Mouse (Mus musculus): Measurements from ENCODE around the gene Rbmxl2. TPM values are rescaled to one million over a fixed set of nuclear protein-coding genes. Genes with fewer than 3 reads are reported as not detected.

The Rbmxl2 gene
- not detected for total RNA-seq (2021)

DNA sequence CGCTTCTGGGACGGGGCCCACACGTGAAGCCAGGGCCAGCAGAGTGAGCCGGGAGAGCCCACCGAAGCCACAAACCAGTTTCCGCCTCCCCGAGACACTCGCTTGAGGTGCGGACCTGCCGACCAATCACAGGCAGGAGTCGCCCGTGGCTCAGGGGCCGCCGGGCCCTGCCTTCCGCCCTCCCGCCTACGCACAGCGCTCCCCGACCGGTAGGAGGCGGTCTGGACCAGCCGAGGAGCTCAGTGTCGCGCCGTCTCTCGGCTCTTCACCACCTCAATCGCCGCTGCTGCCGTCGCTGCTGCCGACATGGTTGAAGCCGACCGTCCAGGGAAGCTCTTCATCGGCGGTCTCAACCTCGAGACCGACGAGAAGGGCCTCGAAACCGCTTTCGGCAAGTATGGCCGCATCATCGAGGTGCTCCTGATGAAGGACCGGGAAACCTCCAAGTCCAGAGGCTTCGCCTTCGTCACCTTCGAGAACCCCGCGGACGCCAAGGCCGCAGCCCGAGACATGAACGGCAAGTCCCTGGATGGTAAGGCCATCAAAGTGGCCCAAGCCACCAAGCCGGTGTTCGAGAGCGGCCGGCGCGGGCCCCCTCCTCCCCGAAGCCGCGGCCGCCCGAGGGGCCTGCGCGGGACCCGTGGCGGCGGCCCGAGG, at the start of gene Rbmxl2:
TSS of gene Rbmxl2 (plus strand) at position 242 of the 657 bp plus-strand sequence.
- no peak for DNase-seq

DNA sequence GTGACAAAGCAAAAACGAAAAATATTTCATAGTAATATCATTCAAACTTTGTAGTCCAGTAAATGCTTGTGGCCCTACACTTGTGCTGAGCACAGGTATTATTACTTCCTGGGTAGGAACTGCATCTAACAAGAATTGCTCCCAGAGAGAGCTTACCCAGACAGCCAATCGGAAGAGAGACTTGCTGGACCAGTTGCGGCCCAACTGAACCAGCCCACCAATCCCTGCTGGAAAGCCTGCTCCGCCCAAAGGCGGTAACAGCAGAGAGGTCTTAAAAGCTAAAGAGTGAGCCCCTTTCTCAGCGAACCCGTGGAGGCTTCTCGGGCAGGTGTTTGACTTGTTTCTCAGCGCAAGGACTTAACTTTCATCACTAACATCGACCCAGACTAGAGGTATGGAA, 42.6 kb upstream of the Rbmxl2 start, which contains the start of gene Nlrp14:
TSS of gene Nlrp14 (plus strand) at position 301 of the 400 bp plus-strand sequence.
- DNase-seq = no peak

GRCm38 (mm10) chr7:107180406-107180805, 28.8 kb upstream of the Rbmxl2 start:
- no peak for DNase-seq

DNA sequence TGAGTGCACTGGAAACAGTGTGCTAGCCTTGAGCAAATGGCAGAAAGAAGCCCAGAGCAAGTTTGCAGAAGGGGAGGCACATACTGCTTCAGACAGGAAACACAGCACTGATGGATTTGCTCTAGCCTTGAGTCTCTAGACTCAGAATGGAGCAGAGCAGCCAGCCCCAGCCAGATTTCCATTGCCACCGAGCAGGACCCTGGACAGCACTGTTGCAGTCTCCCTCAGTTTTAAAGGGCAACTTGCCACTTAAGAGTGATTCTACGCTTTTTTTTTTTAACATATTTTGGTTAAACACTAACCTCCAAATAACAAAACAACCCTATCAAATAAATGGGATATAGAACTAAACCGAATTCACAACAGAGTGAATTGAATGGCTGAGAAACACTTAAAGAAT, 7.4 kb upstream of the Rbmxl2 start:
- DNase-seq = no peak

DNA sequence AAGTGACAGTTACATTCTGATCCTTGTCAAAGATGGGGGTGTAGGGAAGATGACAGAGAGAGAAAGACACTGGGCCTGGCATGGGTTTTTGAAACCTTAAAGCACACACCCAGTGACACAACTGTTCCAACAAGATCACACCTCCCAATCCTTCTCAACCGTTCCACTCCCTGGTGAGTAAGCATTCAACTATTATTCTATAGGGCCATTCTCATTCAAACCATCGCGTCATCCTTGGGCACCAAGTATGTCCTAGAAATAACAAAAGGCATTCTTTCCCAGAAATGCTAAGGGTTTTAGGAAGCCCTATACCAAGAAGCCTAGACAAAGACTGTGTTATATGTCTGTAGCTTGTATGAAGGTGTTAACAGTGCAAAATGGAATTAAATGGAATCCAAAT, 1.4 kb upstream of the Rbmxl2 start:
- DNase-seq = no peak

DNA sequence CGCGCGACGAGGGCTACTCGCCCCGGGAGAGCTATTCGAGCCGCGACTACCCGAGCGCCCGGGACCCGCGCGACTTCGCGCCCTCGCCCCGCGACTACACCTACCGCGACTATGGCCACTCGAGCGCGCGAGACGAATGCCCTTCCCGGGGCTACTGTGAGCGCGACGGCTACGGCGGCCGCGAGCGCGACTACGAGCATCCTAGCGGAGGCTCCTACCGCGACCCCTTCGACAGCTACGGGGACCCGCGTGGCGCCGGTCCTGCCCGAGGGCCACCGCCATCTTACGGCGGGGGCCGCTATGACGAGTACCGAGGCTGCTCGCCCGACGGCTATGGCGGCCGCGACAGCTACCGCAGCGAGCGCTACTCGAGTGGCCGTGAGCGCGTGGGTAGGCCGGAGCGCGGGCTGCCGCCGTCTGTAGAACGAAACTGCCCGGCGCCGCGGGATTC, 906 bp downstream of the Rbmxl2 start:
- no peak for DNase-seq

DNA sequence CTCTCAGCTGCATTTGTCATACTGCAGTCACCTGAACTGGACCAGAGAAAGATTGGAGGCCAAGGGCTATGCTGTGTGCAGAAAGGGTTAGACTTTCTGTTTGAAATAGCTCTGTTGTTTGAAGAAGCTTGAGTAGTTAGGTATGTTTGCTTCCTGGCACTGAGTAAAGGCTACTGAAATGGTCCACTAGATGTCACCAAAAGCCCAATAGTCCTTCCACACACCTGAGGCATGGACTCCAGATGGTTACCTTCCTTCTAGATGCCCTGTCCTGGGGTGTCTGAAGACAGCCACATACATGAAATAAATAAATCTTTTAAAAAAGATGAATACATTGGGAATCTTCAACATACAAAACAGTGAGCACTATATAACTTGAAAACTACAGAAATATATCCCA, 6.5 kb downstream of the Rbmxl2 start:
- DNase-seq = no peak

DNA sequence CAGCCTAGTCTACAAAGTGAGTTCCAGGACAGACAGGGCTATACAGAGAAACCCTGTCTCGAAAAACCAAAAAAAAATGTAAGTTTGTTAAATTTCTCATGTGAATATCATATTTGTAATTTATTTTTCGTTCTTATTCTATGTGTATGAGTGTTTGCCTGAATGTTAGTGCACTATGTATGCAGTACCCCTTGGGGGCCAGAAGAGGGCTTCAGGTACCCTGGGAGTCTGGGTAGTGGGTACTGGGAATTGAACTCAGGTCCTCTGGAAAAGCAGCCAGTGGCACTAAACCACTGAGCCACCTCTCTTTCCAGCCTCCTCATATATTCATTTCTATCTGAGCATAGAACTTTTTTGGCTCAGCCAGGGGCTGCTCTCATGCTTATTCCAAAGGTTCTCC, 7.6 kb downstream of the Rbmxl2 start:
- DNase-seq = no peak

DNA sequence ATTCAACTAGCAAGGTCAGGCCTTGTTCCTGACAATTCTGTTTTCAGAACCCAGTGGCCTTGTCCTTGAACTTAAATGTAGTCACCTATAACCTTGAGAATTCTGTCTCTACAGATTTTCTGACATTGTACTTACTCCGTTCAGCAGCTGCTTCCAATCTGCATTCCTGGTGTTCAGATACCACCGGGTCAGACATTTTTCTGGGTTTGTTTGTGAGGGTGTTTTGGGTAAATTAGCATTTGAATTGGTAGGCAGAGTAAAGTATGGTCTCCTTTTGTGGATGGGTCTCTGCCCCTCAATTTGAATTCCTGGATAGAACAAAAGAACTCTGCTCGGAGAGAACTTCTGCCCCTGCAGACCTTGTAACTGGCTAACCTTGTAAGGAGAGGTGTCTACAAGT, 27.6 kb downstream of the Rbmxl2 start:
- DNase-seq = no peak

GRCm38 (mm10) chr7:107237498-107237897, 28.3 kb downstream of the Rbmxl2 start:
- no peak for DNase-seq

DNA sequence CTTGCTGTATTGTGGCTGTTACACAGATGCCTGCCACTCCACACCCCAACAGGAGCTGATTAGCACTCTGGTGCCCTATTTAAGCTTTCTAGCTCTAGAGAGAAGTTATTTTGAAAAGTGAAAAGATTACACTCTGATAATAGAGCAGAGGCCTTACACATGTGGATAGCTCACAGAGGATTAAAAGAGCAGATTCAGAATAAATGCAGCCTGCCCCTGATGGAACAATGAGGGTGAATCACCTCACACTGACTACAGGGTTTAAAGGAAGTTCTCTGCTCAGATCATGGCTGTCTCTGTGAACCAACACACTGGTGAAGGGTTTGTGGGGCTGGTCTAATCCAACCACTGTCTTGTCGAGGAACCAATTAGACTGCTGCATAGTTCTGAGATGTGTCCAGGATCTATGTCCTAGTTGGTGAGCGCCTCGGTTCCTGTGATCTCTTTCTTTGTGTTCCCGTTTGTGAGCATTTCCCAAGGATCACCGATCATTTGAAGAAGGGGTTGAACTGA, 32.2 kb downstream of the Rbmxl2 start:
- DNase-seq = no peak

- no peak for DNase-seq
These were observed 41.2 kb downstream of the Rbmxl2 start for GRCm38 (mm10) chr7:107250211-107250985.

DNA sequence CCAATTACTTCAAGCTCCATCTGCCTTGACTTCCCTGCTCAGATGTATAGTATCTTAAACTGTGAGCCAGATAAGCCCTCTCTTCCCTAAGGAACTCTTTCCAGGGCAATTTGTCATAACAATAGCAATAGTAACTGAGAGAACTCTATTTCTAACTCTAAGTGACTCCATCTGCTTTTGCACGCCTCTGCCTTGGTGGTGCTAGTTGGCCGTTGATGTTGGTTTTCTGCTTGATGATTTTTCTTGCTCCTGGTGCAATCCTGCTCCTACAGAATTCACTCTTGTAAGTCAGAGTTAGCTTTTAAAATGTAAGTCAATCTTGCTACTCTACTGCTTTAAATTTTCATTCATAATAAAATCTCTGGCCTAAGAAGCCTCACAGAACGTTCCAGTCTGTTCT, 44.1 kb downstream of the Rbmxl2 start:
- peak in 1 of 2 experiments; percentile 1 for DNase-seq

- no peak for DNase-seq
These were observed 50.7 kb downstream of the Rbmxl2 start for GRCm38 (mm10) chr7:107259936-107260335.

Other genes with a start within 250 kb of the Rbmxl2 start
- under 1 TPM in 1 of 2 experiments, not detected in 1; 0.05 TPM for gene Olfr6, start 245.5 kb upstream of the Rbmxl2 start, total RNA-seq (2021)
- not detected for gene Olfr711, start 234.0 kb upstream of the Rbmxl2 start, total RNA-seq (2021)
- not detected for gene Olfr2, start 203.4 kb upstream of the Rbmxl2 start, total RNA-seq (2021)
- not detected for gene Olfr713, start 178.3 kb upstream of the Rbmxl2 start, total RNA-seq (2021)
- gene Olfr714, start 138.5 kb upstream of the Rbmxl2 start, total RNA-seq (2021) = not detected
- gene Olfr17, start 116.2 kb upstream of the Rbmxl2 start, total RNA-seq (2021) = not detected
- gene Olfr715b, start 99.1 kb upstream of the Rbmxl2 start, total RNA-seq (2021) = not detected
- not detected for gene Olfr715, start 78.4 kb upstream of the Rbmxl2 start, total RNA-seq (2021)
- not detected for gene Olfr716, start 71.1 kb upstream of the Rbmxl2 start, total RNA-seq (2021)
- gene Nlrp14, start 42.5 kb upstream of the Rbmxl2 start, total RNA-seq (2021) = not detected
- gene Syt9, start 161.3 kb downstream of the Rbmxl2 start, total RNA-seq (2021) = 1 to 10 TPM; 5.5 to 5.6 TPM

All from layer of hippocampus, postnatal 36 days (tissue).